Mouse (Mus musculus): ENCODE measurements at regions not wholly inside any gene's neighbourhood (a gene's known extent, or its start where the extent isn't known, plus 50 kb on each side); places are given as distances from the start of the nearest gene placed in this dataset.
A peak's percentile ranks its signal among the peaks of the same experiment; 100 is the strongest.

DNA sequence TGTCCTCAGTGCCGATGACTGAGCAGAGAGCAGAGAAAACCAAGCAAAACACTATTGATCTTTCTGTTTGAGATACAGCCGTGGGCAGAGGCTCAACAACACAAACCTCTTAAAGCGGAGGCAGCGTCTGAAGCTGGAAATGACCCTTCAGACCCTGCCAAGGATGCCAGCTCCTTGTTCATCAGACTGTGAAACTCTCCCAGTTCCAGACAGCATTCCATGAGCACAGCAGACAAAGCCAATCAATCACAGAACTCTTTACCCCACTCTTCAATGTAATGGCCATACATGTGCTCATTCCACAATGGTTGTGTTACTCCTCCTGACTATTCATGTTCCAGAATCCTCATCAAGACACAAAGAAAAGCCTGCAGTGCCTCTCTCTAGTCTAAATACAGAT lies 73.5 kb downstream of the Tmem114 start:
- WGBS: 60% methylated on average over 4 of the region's 4 CpGs
- no peaks in the 10 kb centered on the region for H3K9me3 ChIP-seq
- no peak overlapping the region for H3K4me2 ChIP-seq
- H3K4me1 ChIP-seq: no peaks in the 10 kb centered on the region
- no peak overlapping the region for H3K9ac ChIP-seq
- no peak overlapping the region for H3K27ac ChIP-seq
- H3K36me3 ChIP-seq (replicated peaks): no peaks in the 10 kb centered on the region
- no peak overlapping the region for H3K4me3 ChIP-seq
- no peak for ATAC-seq (replicated peaks)
- no peaks in the 10 kb centered on the region for H3K27me3 ChIP-seq (replicated peaks)

DNA sequence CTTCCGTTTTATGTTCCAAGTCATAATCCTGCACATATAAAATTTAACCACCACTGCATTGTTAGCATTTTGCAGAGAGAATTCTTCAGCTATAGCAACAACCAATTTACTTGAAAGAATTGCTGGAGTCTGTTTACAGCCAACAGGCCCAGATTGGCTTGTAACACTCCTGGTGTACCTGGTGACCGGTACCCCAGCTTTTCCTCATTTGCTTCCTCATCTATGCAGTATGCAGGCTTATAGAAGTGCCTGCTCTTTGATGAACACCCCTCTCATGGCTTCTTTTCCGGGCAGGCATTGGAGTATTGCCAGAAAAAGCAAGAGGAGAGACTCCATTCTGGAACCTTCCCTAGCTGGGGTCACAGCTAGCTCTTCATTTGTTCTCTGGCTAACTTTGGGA lies 75.8 kb downstream of the Tmem114 start:
- Histone ChIP-seq H3K27me3 (replicated peaks) (no peaks in the 10 kb centered on the region), H3K4me3 (no peak overlapping the region), H3K27ac (no peak overlapping the region), H3K4me1 (no peaks in the 10 kb centered on the region), H3K9me3 (no peaks in the 10 kb centered on the region), H3K9ac (no peak overlapping the region), H3K4me2 (no peak overlapping the region), H3K36me3 (replicated peaks) (no peaks in the 10 kb centered on the region)
- 75% methylated on average over 3 of the region's 3 CpGs for WGBS
- ATAC-seq (replicated peaks): no peak

- no peak overlapping the region for H3K9ac ChIP-seq
- no peaks in the 10 kb centered on the region for H3K4me1 ChIP-seq
- WGBS: 56% methylated on average over 5 of the region's 5 CpGs
- H3K4me3 ChIP-seq: no peak overlapping the region
- H3K4me2 ChIP-seq: no peak overlapping the region
- ATAC-seq (replicated peaks): no peak
- no peaks in the 10 kb centered on the region for H3K27me3 ChIP-seq (replicated peaks)
- no peaks in the 10 kb centered on the region for H3K9me3 ChIP-seq
- H3K27ac ChIP-seq: no peak overlapping the region
- no peaks in the 10 kb centered on the region for H3K36me3 ChIP-seq (replicated peaks)
Measured at GRCm38 (mm10) chr16:8348645-8349044, 76.3 kb downstream of the Tmem114 start.

- Histone ChIP-seq H3K27ac (no peak overlapping the region), H3K9ac (no peak overlapping the region), H3K36me3 (replicated peaks) (no peaks in the 10 kb centered on the region), H3K4me1 (no peaks in the 10 kb centered on the region), H3K9me3 (no peaks in the 10 kb centered on the region), H3K4me2 (no peak overlapping the region), H3K27me3 (replicated peaks) (no peaks in the 10 kb centered on the region), H3K4me3 (no peak overlapping the region)
- ATAC-seq (replicated peaks): no peak
- 81% methylated on average over 7 of the region's 7 CpGs for WGBS
Measured at GRCm38 (mm10) chr16:8345216-8345615, 79.7 kb downstream of the Tmem114 start.

DNA sequence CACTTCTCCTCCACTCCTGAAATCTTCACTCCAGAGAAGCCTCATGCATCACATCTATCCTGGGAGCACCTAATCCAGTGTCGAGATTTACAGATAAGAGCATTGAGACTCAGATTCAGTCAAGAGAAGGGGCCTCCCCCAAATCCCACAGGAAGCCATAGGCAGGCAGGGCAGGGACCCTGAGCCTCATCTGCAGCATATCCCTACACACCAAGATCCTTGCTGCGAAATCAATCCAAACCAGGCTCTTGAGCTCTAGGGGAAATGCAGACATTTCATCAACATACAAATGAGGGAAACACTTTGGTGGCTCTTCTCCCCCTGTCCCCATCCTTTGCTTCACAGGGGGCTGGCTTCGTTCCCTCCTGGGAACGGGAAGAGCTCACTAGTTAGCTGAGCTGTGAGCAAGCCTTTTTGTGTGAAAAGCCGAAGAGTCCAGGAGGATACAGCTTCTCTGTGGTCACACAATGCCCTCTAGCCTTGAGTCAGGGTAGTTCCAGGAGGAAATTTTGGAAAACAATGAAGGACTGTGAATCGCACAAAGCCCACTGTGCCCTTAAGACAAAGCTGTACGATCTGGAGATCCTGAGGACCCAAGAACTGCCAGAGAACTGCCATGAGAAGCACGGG lies 91.7 kb downstream of the Tmem114 start:
- peak; percentile 80 for ATAC-seq (replicated peaks)
- WGBS: 10% methylated on average over 8 of the region's 8 CpGs
- H3K27me3 ChIP-seq (replicated peaks): no peaks in the 10 kb centered on the region
- no peak overlapping the region; the same call in 1 of the 2 replicates for H3K9ac ChIP-seq
- peak overlapping the region; percentile 27 for H3K4me2 ChIP-seq
- no peaks in the 10 kb centered on the region for H3K36me3 ChIP-seq (replicated peaks)
- H3K4me1 ChIP-seq: peaks cover 10% of the 10 kb centered on the region
- no peaks in the 10 kb centered on the region for H3K9me3 ChIP-seq
- 0 out of 2 replicates have a peak overlapping the region, but pooled peaks have one; percentile 29 for H3K27ac ChIP-seq
- no peak overlapping the region for H3K4me3 ChIP-seq

- H3K36me3 ChIP-seq (replicated peaks): no peaks in the 10 kb centered on the region
- no peaks in the 10 kb centered on the region for H3K9me3 ChIP-seq
- H3K27me3 ChIP-seq (replicated peaks): no peaks in the 10 kb centered on the region
- H3K9ac ChIP-seq: no peak overlapping the region
- no peak overlapping the region for H3K4me2 ChIP-seq
- WGBS: 43% methylated on average over 7 of the region's 7 CpGs
- no peak for ATAC-seq (replicated peaks)
- H3K4me1 ChIP-seq: no peaks in the 10 kb centered on the region
- no peak overlapping the region for H3K4me3 ChIP-seq
- H3K27ac ChIP-seq: no peak overlapping the region
Measured at GRCm38 (mm10) chr16:8311996-8312395, 112.9 kb downstream of the Tmem114 start.

GRCm38 (mm10) chr16:8306389-8306788 lies 118.5 kb downstream of the Tmem114 start:
- no peak for ATAC-seq (replicated peaks)
- H3K4me3 ChIP-seq: no peak overlapping the region
- H3K36me3 ChIP-seq (replicated peaks): no peaks in the 10 kb centered on the region
- no peak overlapping the region for H3K4me2 ChIP-seq
- 78% methylated on average over 8 of the region's 8 CpGs for WGBS
- H3K9me3 ChIP-seq: no peaks in the 10 kb centered on the region
- H3K27ac ChIP-seq: no peak overlapping the region
- no peaks in the 10 kb centered on the region for H3K4me1 ChIP-seq
- no peak overlapping the region for H3K9ac ChIP-seq
- H3K27me3 ChIP-seq (replicated peaks): no peaks in the 10 kb centered on the region
